Mouse (Mus musculus): ENCODE measurements around the gene Flii. TPM values are rescaled to one million over a fixed set of nuclear protein-coding genes. Genes with fewer than 3 reads are reported as not detected.

Gene Flii
- 47.4 and 48.9 TPM in 2 replicates for polyA plus RNA-seq (2015; fragmentation: Nextera tagmentation; extraction: Ambion mirVana)

DNA sequence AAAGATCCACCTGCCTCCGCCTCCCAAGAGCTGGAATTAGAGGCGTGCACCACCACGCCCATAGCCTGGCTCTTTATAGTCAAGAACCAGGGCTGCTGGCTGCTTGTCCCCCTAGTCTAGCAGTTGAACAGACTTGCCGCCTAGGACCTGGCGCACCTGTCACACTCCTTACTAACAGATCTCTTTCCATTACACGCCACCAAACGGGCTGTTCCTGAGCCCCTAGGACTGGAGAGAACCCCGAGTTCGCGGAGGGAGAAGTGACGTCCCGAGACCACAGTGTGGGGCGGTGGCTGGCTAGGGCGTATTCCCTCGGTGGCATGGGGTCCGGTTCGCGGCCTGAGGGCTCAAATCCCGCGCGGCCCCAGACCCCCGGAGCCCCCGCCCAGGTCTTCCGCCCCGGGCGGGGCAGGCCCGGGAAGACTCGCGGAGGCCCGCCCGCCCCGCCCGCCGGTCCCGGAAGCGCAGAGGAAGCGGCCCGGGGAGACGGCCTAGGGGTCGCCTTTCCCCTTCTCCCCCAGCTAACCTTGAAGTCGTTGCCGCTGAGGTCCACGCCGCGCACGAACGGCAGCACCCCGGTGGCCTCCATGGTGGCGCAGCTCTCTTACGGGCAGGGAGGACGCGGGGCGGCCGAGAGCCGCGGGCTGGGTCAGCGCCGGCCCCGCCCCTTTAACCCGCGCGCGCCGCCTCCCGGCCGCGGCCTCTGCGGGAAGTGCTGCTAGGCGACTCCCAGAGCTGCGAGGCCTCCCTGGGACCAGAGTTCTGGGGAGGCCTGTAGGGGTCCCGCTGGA lies at the start of gene Flii:
Gene Flii, minus strand, starts transcription at position 663 of the 791 bp plus-strand sequence.
- no peaks in the 10 kb centered on the region for H3K9me3 ChIP-seq (ENCODE audit: control insufficient read depth)
- H3K4me3 ChIP-seq (ENCODE audit: low read depth, low read length) = peak within 1 kb of the TSS; percentile 82
- H3K4me2 ChIP-seq (replicated peaks; ENCODE audit: low read depth) = peak within 1 kb of the TSS; percentile 78
- peak; percentile 73 for ATAC-seq
- H3K27me3 ChIP-seq (replicated peaks; ENCODE audit: control insufficient read depth, insufficient read depth, low read length) = no peaks in the 10 kb centered on the region
- peak within 1 kb of the TSS; percentile 89 for H3K9ac ChIP-seq (ENCODE audit: low read depth, low read length)
- H3K27ac ChIP-seq (ENCODE audit: low read depth, low read length) = peak within 1 kb of the TSS; percentile 83
- peaks cover 29% of the 10 kb centered on the region for H3K36me3 ChIP-seq (ENCODE audit: control insufficient read depth, insufficient read depth)
- no peaks in the 10 kb centered on the region; the same call in 1 of the 2 replicates for H3K4me1 ChIP-seq (replicated peaks; ENCODE audit: control insufficient read depth, insufficient read depth, low read length)
- peak; percentile 85 for TF ChIP-seq CTCF (IDR thresholded peaks at IDR 0.05; ENCODE audit: low read depth)
- WGBS = under 1% methylated on average over 35 of the region's 71 CpGs

DNA sequence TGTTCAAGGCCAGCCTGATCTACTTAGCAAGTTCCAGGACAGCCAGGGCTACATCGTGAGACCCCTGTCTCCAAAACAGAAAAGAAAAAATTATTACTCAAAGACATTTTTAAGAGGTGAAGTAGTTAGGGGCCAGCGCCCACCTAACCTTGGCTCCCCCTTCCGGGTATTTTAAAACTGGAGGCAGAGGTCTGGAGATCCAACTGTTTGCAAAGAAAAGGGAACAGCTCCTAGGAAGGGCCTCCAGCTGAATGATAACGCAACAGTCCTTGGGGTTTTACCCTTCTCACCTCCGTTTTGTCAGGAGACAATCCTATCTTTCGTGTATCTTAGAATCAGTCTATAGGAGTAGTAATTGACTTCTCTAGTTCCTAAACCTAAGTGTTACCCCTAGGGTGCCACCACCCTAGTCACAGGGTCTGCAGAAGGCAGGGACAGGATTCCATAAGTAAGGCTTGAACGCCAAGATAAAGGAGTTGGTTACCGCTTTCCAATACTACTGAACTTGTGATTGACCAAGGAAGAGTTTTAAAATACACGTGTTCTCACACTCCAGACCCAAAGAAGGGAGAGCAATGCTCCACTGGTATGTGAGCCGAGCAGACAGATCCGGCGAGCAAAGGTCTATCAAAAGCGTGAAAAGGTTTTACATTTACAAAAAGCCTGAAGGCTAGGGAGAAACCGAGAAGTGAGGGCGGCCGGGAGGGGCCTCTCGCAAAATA lies 49.2 kb upstream of the Flii start:
- peaks cover 11% of the 10 kb centered on the region; the same call in 1 of the 2 replicates for H3K36me3 ChIP-seq (ENCODE audit: control insufficient read depth, insufficient read depth)
- H3K4me2 ChIP-seq (replicated peaks; ENCODE audit: low read depth) = peak overlapping the region; percentile 83
- peak overlapping the region; percentile 90 for H3K27ac ChIP-seq (ENCODE audit: low read depth, low read length)
- peaks cover 19% of the 10 kb centered on the region for H3K4me1 ChIP-seq (replicated peaks; ENCODE audit: control insufficient read depth, insufficient read depth, low read length)
- no peaks in the 10 kb centered on the region for H3K9me3 ChIP-seq (ENCODE audit: control insufficient read depth)
- 3% methylated on average over 17 of the region's 17 CpGs for WGBS
- no peaks in the 10 kb centered on the region for H3K27me3 ChIP-seq (replicated peaks; ENCODE audit: control insufficient read depth, insufficient read depth, low read length)
- peak overlapping the region; percentile 77 for H3K9ac ChIP-seq (ENCODE audit: low read depth, low read length)
- TF ChIP-seq CTCF (IDR thresholded peaks at IDR 0.05; ENCODE audit: low read depth) = no peak
- H3K4me3 ChIP-seq (ENCODE audit: low read depth, low read length) = peak overlapping the region; percentile 63
- ATAC-seq = no peak

GRCm38 (mm10) chr11:60775578-60775977 lies 48.5 kb upstream of the Flii start:
- H3K27ac ChIP-seq (ENCODE audit: low read depth, low read length) = no peak overlapping the region
- H3K9me3 ChIP-seq (ENCODE audit: control insufficient read depth) = no peaks in the 10 kb centered on the region
- H3K4me2 ChIP-seq (replicated peaks; ENCODE audit: low read depth) = peak overlapping the region; percentile 83
- H3K9ac ChIP-seq (ENCODE audit: low read depth, low read length) = no peak overlapping the region
- no peak for TF ChIP-seq CTCF (IDR thresholded peaks at IDR 0.05; ENCODE audit: low read depth)
- H3K4me3 ChIP-seq (ENCODE audit: low read depth, low read length) = no peak overlapping the region
- ATAC-seq = no peak
- H3K27me3 ChIP-seq (replicated peaks; ENCODE audit: control insufficient read depth, insufficient read depth, low read length) = no peaks in the 10 kb centered on the region
- H3K4me1 ChIP-seq (replicated peaks; ENCODE audit: control insufficient read depth, insufficient read depth, low read length) = peaks cover 15% of the 10 kb centered on the region
- 50% methylated on average over 6 of the region's 6 CpGs for WGBS
- H3K36me3 ChIP-seq (ENCODE audit: control insufficient read depth, insufficient read depth) = peaks cover 11% of the 10 kb centered on the region; the same call in 1 of the 2 replicates

DNA sequence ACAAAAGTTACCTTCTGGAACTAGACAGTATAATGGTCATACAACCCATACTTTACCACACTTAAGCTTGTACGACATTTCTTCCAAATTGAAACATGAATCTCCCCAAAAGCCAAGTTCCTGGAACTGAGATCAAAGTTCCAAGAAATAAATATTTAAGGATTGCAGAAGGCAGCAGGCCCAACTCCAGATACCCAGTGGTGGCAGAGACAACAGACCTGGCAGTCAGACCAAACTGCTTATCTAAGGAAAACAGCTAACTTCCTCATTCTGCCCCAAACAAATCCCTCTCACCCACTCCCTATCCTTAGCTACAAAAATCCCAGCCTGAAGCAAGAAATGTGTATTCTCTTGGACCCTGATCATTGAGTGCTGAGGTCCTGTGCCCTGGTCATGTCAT lies 47.8 kb upstream of the Flii start:
- H3K4me2 ChIP-seq (replicated peaks; ENCODE audit: low read depth) = no peak overlapping the region
- no peak for TF ChIP-seq CTCF (IDR thresholded peaks at IDR 0.05; ENCODE audit: low read depth)
- no peak overlapping the region for H3K9ac ChIP-seq (ENCODE audit: low read depth, low read length)

GRCm38 (mm10) chr11:60774158-60774689 lies 47.2 kb upstream of the Flii start:
- TF ChIP-seq CTCF (IDR thresholded peaks at IDR 0.05; ENCODE audit: low read depth) = no peak
- Histone ChIP-seq H3K27me3 (replicated peaks; ENCODE audit: control insufficient read depth, insufficient read depth, low read length) (no peaks in the 10 kb centered on the region), H3K4me3 (ENCODE audit: low read depth, low read length) (no peak overlapping the region), H3K27ac (ENCODE audit: low read depth, low read length) (no peak overlapping the region), H3K36me3 (ENCODE audit: control insufficient read depth, insufficient read depth) (peaks cover 3% of the 10 kb centered on the region; the same call in 1 of the 2 replicates), H3K4me1 (replicated peaks; ENCODE audit: control insufficient read depth, insufficient read depth, low read length) (peaks cover 3% of the 10 kb centered on the region; the same call in 1 of the 2 replicates), H3K4me2 (replicated peaks; ENCODE audit: low read depth) (no peak overlapping the region), H3K9ac (ENCODE audit: low read depth, low read length) (no peak overlapping the region), H3K9me3 (ENCODE audit: control insufficient read depth) (no peaks in the 10 kb centered on the region)
- ATAC-seq = no peak
- WGBS = 83% methylated on average over 3 of the region's 3 CpGs

More for the DNA sequence above, 47.8 kb upstream of the Flii start:
- no peak for ATAC-seq
- WGBS = 56% methylated on average over 1 of the region's 1 CpGs
- H3K36me3 ChIP-seq (ENCODE audit: control insufficient read depth, insufficient read depth) = peaks cover 7% of the 10 kb centered on the region; the same call in 1 of the 2 replicates
- H3K9me3 ChIP-seq (ENCODE audit: control insufficient read depth) = no peaks in the 10 kb centered on the region
- H3K4me3 ChIP-seq (ENCODE audit: low read depth, low read length) = no peak overlapping the region
- no peaks in the 10 kb centered on the region for H3K27me3 ChIP-seq (replicated peaks; ENCODE audit: control insufficient read depth, insufficient read depth, low read length)
- H3K4me1 ChIP-seq (replicated peaks; ENCODE audit: control insufficient read depth, insufficient read depth, low read length) = peaks cover 8% of the 10 kb centered on the region
- H3K27ac ChIP-seq (ENCODE audit: low read depth, low read length) = no peak overlapping the region

GRCm38 (mm10) chr11:60772161-60772560 lies 45.1 kb upstream of the Flii start:
- H3K36me3 ChIP-seq (ENCODE audit: control insufficient read depth, insufficient read depth) = no peaks in the 10 kb centered on the region
- H3K4me3 ChIP-seq (ENCODE audit: low read depth, low read length) = no peak overlapping the region
- ATAC-seq = no peak
- no peaks in the 10 kb centered on the region for H3K9me3 ChIP-seq (ENCODE audit: control insufficient read depth)
- H3K4me1 ChIP-seq (replicated peaks; ENCODE audit: control insufficient read depth, insufficient read depth, low read length) = peaks cover 3% of the 10 kb centered on the region; the same call in 1 of the 2 replicates
- no peaks in the 10 kb centered on the region for H3K27me3 ChIP-seq (replicated peaks; ENCODE audit: control insufficient read depth, insufficient read depth, low read length)
- no peak overlapping the region for H3K9ac ChIP-seq (ENCODE audit: low read depth, low read length)
- 87% methylated on average over 4 of the region's 4 CpGs for WGBS
- no peak overlapping the region for H3K4me2 ChIP-seq (replicated peaks; ENCODE audit: low read depth)
- H3K27ac ChIP-seq (ENCODE audit: low read depth, low read length) = no peak overlapping the region
- TF ChIP-seq CTCF (IDR thresholded peaks at IDR 0.05; ENCODE audit: low read depth) = 0 out of 2 replicates have a peak, but pooled peaks have one; percentile 10
